1 mouse cellular context compared by ENCODE assay signal in the genomic region with DNA sequence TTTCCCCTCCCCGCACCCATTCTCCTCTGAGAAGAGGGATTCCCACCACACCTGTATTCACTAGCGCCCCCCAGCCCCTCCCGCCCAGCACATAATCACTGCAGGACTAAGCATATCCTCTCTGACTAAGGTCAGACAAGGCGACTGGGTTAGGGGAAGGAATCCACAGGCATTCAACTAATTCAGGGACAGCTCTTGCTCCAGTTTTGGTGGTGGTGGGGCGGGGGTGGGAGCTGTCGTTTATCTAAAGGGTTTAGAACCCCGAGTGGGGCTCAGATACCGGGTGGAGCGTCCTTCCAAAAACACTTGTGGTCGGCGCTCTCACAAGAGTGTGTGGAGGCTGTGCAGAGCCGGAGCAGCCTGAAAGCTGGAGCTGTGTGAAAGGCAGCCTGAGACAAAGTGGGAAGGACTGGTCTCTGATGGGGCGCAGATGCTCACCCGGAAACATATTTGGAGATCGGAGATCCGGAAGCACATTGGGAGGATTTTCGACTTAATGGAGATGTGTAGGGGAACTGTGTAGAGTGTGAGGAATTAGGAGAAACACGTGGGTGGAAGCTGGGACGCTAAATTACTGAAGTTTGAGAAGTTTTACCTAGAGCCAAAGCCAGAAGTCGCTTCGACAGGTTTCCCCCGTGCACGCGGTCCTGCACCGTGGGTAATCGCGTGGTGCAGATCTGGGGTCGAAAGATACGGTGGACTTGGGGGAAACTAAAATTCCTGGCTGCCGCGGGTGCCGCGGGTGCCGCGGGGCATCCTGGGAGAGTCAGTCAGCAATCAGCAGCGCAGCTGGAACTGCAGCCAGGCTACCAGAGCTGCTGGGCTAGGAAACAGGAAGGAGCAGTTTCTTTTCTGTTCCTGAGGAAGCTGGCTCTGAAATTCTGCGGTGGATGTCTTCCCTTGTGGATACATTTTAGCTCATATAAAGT.
A peak's percentile ranks its signal among the peaks of the same experiment; 100 is the strongest.
TF ChIP-seq lines count a peak whose summit lies in the region.

No protein-coding gene starts in this region.

TF ChIP-seq in CH12.LX, 34 proteins besides CTCF, POLR2A, EP300 and RAD21:
- TF ChIP-seq ELF1 (IDR thresholded peaks at IDR 0.05; ENCODE audit: low read depth, low read length) (peak; percentile 73), UBTF (IDR thresholded peaks at IDR 0.05; ENCODE audit: low read depth, low read length) (0 out of 2 replicates have a peak, but pooled peaks have one; percentile 64), NELFE (IDR thresholded peaks at IDR 0.05; ENCODE audit: low read depth, low read length) (peak; percentile 90), POLR2AphosphoS2 (IDR thresholded peaks at IDR 0.05; ENCODE audit: low read depth, low read length) (peak; percentile 65; the same call in 1 of the 2 replicates), SIN3A (IDR thresholded peaks at IDR 0.05; ENCODE audit: low read length) (peak; percentile 76; the same call in 1 of the 2 replicates), MAZ (IDR thresholded peaks at IDR 0.05; ENCODE audit: low read depth, low read length) (no peak), TCF12 (IDR thresholded peaks at IDR 0.05; ENCODE audit: low read depth, low read length) (peak; percentile 85), MYC (IDR thresholded peaks at IDR 0.05; ENCODE audit: low read depth, low read length) (peak; percentile 97), CHD1 (IDR thresholded peaks at IDR 0.05; ENCODE audit: low read depth, low read length) (peak; percentile 65; the same call in 1 of the 2 replicates), CHD2 (IDR thresholded peaks at IDR 0.05; ENCODE audit: low read length) (0 out of 2 replicates have a peak, but pooled peaks have one; percentile 26), MXI1 (IDR thresholded peaks at IDR 0.05; ENCODE audit: low read depth, low read length) (peak; percentile 98), MAX (IDR thresholded peaks at IDR 0.05; ENCODE audit: low read length) (peak; percentile 95), SMC3 (IDR thresholded peaks at IDR 0.05; ENCODE audit: low read depth, low read length) (peak; percentile 15; the same call in 1 of the 2 replicates), HCFC1 (IDR thresholded peaks at IDR 0.05; ENCODE audit: low read depth, low read length) (peak; percentile 8; the same call in 1 of the 2 replicates), USF2 (conservative IDR thresholded peaks at IDR 0.05; ENCODE audit: low read depth, low read length) (no peak), NRF1 (IDR thresholded peaks at IDR 0.05; ENCODE audit: low read depth, low read length) (no peak), KAT2A (IDR thresholded peaks at IDR 0.05; ENCODE audit: insufficient replicate concordance, low read length) (0 out of 2 replicates have a peak, but pooled peaks have one; percentile 35), IRF4 (IDR thresholded peaks at IDR 0.05; ENCODE audit: low read depth, low read length) (peak; percentile 18; the same call in 1 of the 2 replicates), ZKSCAN1 (IDR thresholded peaks at IDR 0.05; ENCODE audit: borderline replicate concordance, low read depth, low read length) (no peak), ZMIZ1 (IDR thresholded peaks at IDR 0.05; ENCODE audit: low read depth, low read length) (peak; percentile 61; the same call in 1 of the 2 replicates), E2F4 (IDR thresholded peaks at IDR 0.05; ENCODE audit: insufficient replicate concordance, low read depth, low read length) (no peak)
